Mouse (Mus musculus) cerebellum, adult 2 months (tissue): ENCODE measurements around the gene Map4k3.

Experiments used
- CTCF ChIP-seq: fragments of 200-500 bp; IDR thresholded peaks from 2 replicates; pipeline ENCODE4 v1.5.1; 2011; ENCODE audit warnings: low read depth, mild to moderate bottlenecking, control low read depth, low read length, moderate library complexity, borderline replicate concordance; ENCODE audit not compliant: insufficient read depth
- POLR2A ChIP-seq: fragments of 200-500 bp; IDR thresholded peaks from 2 replicates; pipeline ENCODE4 v1.6.1; 2011; ENCODE audit warnings: low read length, control low read depth, borderline replicate concordance; ENCODE audit not compliant: insufficient read depth

GRCm38 (mm10) chr17:80553318-80554270 lies 174.7 kb downstream of the Map4k3 start:
- TF ChIP-seq POLR2A (peak; percentile 56; the same call in 1 of the 2 replicates), CTCF (peak; percentile 53; the same call in 1 of the 2 replicates)
